Mouse (Mus musculus) adipose tissue, adult 10 weeks (tissue): ENCODE measurements around the gene Cdcp1. TPM values are rescaled to one million over a fixed set of nuclear protein-coding genes. Genes with fewer than 3 reads are reported as not detected.

Source experiments
- polyA plus RNA-seq: library from polyadenylated mRNA; stranded (reverse); fragments of 350-450 nt; fragmentation: Illumina TruSeq; extraction: RNeasy Lipid Tissue Mini Kit (QIAGEN cat#74804); gene quantifications from one replicate; pipeline ENCODE4 v1.2.3, GENCODE M21; 2014; ENCODE audit warnings: low read depth, low replicate concordance

Cdcp1 gene
- polyA plus RNA-seq = 26.7 TPM

DNA sequence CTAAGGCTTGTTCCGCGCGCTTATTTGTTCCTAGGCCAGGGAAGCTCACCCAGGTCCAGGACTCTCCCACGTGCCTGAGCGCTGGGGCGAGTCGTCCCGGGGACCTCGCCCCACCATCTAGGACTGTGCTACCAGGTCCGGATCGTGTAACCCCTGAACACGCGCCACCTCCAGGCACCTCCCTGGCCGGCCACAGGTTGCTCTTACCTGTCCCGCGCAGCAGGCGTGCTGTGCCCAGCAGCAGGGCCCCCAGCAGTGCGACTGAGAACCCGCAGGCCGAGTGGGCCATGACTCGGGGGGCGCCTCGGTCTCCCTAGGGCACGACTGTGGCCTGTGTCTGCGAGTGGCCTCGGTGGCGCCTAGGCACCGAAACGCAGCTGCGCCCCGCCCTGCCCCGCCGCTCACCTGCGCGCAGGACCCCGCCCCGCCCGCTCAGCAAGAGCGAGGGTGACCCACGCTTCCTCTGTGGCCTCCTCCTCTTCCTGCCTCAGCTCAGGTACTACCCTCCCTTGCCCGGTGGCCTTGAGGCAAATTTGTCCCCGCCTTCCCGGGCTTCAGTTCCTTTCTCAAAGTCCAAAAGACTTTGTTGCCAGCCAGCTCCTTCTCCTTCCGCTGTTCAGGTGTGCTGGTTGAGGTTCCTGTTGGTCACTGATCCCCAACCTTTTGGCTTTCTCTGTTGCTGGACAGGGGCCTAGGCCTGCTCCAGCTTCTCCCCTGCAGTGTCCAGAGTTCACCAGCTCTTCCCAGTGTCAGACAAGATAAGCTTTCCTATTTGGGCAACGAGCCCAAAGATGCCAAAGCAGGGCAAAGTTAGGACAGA lies at the start of gene Cdcp1:
Gene Cdcp1 (minus strand): TSS at position 418 of the 820 bp plus-strand sequence.

DNA sequence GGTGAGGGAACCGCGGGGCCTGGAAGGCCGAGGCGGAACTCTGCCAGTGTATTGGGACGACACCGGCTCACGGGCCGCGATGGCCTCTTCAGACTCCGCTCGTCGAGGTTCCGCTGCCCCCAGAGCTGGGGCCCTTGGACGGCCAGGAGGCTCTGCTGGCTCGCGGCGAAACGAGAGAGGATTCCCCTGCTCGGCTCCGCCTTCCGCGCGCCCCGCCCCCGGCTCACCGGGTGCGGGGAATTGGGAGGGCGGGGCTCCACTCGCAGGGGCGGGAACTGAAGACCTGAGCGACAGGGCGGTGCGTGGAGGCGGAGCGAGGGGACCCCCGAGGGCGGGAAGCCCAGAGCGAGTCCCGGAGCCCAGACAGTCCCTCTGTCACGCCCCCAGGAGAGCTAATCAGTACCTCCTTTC lies 44.8 kb upstream of the Cdcp1 start, which contains the start of gene Tmem158:
Gene Tmem158 (minus strand): TSS at position 154 of the 411 bp plus-strand sequence.

DNA sequence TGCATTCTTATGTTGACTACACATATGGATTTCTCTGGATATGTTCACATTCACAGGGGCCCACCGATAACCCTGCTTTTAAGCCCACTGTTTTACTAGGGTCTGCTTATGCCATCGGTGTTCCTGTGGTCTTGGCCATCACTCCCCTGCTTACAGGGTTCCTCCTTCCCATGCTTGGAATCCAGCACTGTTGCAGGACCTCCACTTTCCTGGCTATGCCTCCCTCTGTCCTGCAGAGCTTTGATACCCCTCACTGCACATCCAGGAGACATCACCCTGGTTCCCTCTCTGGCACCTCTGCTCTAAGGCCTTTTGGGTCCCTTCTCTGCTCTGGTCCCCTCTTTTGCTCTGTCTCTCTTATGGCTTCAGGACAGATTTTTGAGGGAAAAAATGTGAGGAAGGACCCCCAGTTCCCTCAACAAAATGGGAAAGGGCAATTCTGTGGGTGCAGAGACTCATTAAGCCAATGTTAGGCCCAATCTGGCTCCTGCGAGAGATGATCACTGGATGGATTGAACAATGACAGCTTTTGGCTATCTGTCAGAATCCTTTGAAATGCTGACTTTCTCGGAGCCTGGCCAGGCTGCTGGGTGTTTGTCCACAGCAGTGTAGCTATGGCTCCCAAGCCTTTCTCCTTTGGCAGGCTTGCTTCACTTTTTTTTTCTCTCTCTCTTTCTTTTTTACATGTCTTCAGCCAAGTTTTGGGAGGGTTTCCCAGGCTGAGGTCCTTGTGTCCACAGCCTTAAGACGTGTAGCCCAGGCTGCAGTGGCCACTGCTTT lies 65.4 kb downstream of the Cdcp1 start, which contains the start of gene Clec3b:
Gene Clec3b (plus strand): TSS at position 706 of the 780 bp plus-strand sequence.

Other genes starting within 250 kb of the Cdcp1 start
- 19.9 TPM for gene Tmem42, start 194.7 kb downstream of the Cdcp1 start, polyA plus RNA-seq
- 0.84 TPM for gene Tgm4, start 181.3 kb downstream of the Cdcp1 start, polyA plus RNA-seq
- 47.6 TPM for gene Zdhhc3, start 102.8 kb downstream of the Cdcp1 start, polyA plus RNA-seq
- gene Exosc7, start 102.8 kb downstream of the Cdcp1 start, polyA plus RNA-seq = 31.2 TPM
- gene Clec3b, start 65.1 kb downstream of the Cdcp1 start, polyA plus RNA-seq = 189 TPM
- gene Tmem158, start 44.7 kb upstream of the Cdcp1 start, polyA plus RNA-seq = 9.0 TPM
- gene Lars2, start 150.9 kb upstream of the Cdcp1 start, polyA plus RNA-seq = 34.3 TPM